Mouse (Mus musculus): ENCODE results near the gene Pkn1.
A peak's percentile ranks its signal among the peaks of the same experiment; 100 is the strongest.

Pkn1 gene

DNA sequence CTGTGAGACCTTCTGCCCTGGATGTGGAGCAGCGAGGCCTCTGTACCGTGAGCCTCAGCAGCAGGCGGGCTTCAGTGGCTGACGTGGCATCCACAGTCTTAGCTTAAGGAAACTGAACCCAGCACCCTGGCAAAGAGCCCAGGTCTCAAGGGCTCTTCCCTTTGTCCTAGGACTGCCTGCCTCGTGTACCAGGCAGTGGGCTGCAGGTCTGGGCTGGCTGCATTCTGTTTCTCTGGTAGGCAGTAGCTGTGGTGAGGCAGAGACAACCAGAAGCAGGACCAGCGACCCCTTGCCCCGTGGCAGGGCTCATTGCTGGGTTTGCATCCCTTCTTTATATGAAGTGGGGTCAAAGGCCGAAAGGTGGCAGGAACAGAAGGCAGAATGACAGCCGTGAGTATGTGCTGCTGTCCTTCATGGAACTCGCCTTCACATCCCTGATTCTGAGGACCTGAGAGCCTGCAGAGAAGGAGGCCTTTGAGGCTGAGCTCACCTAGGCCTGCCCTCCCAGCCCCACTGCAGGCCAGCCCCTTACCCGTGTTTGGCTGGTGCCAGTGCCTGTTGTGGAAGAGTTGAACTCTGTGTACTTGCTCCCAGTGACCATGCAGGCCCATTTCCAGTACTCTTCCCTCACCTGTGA lies 24.6 kb upstream of the Pkn1 start:
- DNase-seq (ENCODE audit: low read depth): no peak

DNA sequence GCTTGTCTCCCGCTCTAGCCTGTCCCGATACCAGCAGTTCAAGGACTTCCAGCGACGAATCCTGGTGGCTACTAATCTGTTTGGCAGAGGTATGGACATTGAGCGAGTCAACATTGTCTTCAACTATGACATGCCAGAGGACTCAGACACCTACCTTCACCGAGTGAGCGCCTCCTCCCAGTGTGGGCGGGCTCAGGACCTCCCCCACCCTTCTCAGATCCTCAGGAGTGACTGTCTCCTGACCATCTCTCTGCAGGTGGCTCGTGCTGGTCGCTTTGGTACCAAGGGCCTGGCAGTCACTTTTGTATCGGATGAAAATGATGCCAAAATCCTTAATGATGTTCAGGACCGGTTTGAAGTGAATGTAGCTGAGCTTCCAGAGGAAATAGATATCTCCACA lies 23.7 kb upstream of the Pkn1 start:
- DNase-seq (ENCODE audit: low read depth): no peak

DNA sequence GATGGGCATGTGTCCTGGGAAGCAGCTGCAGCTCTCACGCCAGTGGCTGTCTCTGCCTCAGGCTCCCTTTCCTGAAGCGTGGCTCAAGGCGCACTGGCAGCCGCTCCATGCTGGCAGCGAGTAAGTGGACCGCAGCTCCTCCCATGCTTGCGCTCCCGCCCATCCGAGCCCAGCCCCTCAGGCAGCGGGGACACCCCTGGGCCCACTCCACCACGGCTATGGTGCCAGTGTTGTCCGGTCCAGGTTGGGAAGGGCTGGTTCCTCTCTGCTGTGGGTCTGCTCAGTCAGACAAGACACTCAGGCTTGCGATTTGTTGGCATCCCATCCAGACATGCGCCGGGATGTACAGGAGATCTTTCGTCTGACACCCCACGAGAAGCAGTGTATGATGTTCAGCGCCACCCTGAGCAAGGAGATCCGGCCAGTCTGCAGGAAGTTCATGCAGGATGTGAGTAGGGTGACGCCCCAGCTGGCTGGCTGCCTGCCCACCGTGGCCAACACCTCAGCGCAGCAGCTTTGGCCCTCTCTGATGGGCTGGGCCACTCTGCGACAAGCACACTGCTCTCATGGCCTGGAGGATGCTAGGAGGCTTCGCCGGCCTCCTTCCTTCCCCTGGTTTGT lies 22.5 kb upstream of the Pkn1 start:
- no peak for DNase-seq (ENCODE audit: low read depth)

DNA sequence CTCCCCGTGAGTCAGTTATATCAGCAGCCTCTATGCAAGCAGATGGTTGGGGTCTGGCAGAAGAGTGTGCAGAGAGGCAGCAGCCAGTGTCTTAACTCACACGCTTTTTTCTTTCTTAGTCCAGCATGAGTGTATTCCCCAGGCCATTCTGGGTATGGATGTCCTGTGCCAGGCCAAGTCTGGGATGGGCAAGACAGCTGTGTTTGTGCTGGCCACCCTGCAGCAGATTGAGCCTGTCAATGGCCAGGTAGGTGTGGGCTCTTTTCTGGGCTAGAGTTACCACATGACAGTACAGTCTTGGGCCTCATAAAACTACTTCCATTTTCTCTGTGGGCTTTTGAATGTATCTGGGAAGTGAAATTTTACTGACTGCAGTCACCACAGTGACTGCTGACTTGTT lies 20.7 kb upstream of the Pkn1 start:
- no peak for DNase-seq (ENCODE audit: low read depth)

DNA sequence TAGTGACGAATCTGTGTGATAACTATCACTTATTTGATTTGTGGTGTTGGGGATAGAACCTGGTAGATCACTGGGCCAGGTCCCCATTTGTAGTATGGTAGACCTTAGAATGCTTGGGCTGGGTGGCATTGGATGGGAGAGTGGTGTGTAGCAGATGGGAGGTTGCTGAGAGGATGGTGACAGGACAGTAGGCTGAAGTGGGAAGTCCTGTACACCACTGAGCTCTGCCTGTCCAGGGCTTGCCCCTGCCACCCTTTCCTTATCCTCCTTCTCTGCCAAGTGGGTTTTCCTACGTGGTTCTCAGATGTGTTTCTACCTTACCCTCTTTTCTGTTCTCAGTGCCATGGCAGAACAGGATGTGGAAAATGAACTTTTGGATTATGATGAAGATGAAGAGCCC lies 20.1 kb upstream of the Pkn1 start:
- no peak for DNase-seq (ENCODE audit: low read depth)

DNA sequence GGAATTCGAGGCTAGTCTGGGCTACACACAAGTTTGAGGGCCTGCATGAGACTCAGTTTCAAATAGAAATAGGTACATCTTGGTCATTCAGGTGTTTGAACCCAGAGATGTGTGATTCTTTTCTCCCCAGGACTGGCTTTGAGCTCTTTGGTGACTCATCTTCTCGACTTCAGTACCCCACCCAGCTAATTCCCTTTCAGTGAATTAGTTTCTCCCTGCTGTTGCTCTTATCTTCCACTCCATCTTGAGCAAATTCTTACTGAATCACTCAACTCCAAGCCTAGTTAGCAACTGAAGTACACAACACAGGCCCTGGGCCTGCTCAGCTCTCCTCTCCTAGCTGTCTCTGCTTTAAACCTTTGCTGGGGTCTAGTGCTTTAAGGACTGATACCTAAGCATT lies 17.6 kb upstream of the Pkn1 start:
- DNase-seq (ENCODE audit: low read depth): no peak

DNA sequence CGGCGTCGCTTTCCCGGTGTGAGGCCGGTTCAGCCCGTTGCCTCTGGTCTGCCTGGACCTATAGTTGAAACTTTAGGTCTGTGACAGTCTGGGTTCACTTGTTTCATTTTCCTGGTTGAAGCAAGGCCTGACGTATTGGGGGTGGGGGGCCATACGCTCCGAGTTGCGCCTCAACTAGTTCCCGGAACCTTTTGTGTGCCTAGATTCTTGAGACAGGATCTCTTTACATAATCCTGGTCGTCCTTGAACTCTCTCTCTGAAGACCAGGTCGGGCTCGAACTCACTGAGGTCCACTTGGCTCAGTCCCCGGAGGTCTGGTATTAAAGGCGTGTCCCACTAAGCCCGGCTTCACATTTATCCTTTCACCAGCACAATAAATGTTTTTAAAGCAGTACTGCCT lies 16.8 kb upstream of the Pkn1 start:
- DNase-seq (ENCODE audit: low read depth): no peak

DNA sequence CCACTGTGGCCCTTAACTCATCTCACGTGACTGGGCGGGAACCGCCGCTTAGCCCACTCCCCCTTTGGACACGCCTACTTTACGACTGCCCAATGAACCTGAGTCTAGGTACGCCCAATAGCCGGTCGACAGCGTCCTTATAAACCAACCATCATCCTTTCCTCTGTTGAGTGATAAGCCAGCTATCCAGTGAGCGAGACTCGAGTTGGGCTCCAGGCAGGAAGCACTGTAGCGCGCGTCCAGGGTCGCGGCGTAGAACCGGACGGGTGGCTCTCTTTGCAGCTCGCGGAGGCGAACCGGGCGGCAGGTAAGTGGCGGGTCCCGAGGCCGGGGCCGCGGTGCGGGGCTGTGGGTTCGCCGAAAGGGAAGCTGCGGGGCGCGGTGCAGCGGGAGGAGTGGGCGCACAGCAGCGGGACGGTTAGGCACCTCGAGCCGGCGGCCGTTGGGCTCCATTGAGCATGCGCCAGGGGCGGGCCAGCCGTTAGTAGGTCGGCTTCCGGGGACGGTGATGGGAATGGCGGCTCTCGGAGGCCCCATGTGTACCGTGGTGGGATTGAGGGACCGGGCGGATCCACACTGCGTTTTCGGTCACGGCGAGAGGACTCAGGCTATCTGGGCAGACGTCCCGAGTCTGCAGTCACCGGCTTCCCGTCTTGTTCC lies 16.2 kb upstream of the Pkn1 start, which contains the start of gene Ddx39:
TSS of gene Ddx39 (plus strand) at position 147 of the 660 bp plus-strand sequence.
- DNase-seq (ENCODE audit: low read depth): peak; percentile 99

DNA sequence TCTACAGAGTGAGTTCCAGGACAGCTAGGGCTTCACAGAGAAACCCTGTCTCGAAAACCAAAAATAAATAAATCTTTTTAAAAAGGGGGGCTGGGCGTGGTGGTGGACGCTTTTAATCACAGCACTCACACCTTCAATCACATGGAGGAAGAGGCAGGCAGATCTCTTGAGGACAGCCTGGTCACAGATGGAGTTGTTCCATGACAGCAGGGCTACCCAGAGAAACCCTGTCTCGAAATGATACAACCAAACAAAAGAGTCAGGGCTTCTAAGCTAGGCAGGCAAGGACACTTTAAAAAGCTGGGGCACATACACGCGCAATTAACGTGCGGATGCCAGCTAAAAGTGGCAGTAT lies 15.7 kb upstream of the Pkn1 start:
- no peak for DNase-seq (ENCODE audit: low read depth)

DNA sequence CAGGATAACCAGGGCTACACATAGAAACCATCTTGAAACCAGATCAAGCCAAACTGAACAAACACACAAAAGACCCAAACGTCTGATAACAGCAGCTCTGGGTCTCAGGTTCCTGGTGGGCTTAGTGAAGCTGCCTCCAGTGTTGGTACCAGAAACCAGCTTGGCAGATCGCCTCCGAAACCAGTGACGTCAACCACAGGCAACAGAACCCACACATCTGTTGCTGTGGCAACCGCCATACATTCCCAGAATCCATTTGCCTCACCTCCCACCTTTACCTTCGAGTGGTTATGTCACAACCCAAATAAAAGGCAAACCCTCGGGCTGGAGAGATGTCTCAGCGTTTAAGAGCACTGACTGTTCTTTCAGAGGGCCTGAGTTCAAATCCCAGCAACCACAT lies 8.6 kb upstream of the Pkn1 start:
- DNase-seq (ENCODE audit: low read depth): no peak

DNA sequence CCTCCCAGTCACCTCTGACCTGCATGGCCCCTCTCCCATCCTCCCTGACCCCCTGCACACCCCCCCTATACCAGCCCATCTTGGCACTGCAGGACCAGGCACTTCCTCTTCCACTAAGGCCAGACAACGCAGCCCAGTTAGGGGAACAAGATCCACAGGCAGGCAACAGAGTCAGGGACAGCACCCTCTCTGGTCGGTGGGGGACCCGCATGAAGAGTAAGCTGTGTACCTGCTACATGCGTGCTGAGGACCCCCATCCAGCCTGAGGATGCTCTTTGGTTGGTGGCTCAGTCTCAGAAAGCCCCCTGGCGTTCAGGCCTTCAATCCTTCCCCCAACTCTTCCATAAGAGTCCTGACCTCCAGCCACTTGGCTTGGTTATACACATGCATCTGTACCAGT lies 7.4 kb upstream of the Pkn1 start:
- DNase-seq (ENCODE audit: low read depth): no peak

DNA sequence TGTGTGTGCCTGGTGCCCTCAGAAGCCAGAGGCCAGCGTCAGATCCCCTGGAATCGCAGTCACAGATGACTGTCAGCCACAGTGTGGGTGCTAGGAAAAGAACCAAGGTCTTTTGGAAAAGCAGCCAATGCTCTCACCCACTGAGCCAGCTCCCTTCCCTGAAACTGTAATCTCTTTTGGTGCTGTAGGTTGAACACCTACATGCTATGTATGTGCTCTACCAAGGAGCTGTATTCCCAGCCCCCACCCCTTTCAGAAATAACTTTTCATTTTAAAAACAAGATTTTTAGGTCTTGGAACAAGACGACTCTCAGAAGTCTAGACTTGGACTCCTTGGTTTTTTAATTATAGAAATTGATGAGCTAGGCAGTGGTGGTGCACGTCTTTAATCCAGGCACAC lies 4.4 kb upstream of the Pkn1 start:
- no peak for DNase-seq (ENCODE audit: low read depth)

DNA sequence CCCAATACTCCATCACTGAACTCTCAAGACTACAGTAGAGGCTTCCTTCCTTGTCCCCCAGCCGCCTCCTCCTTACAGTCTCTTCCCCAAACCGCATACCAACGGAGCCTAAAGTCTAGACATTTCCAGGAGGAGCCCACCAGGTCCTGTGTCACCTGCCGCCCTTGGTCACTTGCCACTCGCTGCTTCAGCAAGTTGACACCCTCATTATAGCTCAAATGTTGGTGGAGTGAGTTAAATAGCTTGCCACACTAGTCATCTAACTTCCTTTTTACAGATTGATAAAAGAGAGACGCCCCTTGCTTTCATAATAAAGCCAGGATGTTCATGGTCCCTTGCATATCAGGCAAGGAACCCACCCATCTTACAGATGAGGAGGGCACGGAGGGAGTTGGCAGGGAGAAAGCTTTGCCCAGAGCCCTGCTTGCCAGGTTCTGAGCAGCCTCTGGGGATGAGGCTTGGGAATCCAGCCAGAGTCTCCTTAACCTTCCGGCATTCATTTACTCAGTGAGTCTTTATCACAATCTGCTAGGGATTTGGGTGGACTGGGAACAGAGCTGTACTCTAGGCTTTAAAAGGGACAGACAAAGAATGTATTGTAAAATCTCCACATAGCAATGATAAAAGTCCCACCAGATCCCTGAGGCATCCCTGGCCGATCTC lies 1.6 kb upstream of the Pkn1 start:
- no peak for DNase-seq (ENCODE audit: low read depth)

DNA sequence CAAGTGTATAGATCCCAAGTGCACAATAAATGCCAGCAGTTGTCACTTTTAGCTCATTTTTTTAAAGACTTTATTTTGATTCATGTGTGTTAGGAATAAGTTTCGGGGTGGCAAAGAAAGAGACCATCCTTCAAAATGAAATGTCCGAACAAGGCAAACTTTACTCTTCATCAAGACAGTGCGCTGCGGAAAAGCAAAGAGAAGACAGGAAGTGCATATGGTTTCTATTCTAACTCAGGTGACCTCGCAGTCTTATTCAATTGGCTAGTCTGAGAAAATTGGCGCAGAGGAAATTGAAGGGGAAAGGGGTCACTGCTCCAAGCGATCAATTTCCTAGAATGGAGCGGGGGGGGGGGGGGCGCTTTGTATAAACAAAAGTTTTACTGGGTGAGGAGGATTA lies 587 bp upstream of the Pkn1 start:
- DNase-seq (ENCODE audit: low read depth): no peak

DNA sequence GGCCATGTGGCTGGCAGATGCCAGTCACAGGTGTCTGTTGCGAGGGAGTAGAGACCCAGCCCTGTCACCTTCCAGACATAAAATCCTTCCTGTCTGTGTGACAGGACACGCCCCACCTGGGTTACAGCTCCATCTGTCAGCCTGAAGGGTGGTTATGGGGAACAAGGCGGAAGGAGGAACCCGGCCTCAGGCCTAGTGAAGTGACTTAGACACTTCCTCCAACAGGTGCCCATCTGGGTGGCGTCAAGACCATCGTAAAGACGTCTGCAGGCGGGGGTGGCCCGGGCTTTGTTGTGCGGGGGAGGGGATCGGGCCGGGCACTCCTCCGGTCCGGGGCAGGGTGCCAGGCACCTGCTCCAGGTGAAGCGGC lies 703 bp downstream of the Pkn1 start:
- DNase-seq (ENCODE audit: low read depth): no peak

DNA sequence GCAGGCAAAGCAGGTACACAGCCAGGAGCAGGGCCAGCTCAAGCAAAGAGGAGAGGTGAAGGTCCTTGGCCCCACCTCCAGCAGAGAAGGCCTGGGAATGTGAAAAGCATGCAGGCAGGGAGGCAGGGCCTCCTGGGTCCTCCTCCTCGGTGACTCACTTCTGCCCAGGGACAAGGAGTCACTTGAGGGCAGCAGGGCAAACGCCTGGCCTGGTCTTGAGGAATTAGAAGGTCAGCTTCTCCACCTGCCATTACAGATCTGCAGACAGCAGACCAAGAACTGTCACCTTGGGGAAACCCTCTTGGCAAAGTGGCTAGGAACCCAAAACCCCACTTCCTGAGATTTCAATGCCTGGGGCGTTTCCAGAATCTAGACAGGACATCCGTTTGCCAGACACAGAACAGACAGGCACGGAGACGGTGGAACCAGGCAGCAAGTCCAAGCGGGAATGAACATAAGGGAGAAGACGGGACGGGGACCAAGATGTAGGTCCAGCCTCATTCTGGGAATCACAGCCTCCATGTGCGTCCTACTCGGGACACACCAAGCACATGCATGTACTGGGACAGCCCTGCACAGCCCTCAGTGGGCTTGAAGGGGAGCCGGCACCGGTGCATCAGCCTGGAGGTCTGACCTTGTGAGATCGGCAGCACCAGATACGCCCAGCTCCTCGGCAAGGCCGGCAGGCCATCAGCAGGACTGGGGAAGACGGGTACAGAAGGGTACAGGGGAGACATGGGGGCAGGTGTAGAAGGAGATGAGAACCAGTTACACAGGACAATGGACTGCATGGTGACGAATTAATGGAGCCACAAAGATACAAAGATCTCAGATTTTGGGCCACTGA lies 1.4 kb downstream of the Pkn1 start:
- peak; percentile 63 for DNase-seq (ENCODE audit: low read depth)

DNA sequence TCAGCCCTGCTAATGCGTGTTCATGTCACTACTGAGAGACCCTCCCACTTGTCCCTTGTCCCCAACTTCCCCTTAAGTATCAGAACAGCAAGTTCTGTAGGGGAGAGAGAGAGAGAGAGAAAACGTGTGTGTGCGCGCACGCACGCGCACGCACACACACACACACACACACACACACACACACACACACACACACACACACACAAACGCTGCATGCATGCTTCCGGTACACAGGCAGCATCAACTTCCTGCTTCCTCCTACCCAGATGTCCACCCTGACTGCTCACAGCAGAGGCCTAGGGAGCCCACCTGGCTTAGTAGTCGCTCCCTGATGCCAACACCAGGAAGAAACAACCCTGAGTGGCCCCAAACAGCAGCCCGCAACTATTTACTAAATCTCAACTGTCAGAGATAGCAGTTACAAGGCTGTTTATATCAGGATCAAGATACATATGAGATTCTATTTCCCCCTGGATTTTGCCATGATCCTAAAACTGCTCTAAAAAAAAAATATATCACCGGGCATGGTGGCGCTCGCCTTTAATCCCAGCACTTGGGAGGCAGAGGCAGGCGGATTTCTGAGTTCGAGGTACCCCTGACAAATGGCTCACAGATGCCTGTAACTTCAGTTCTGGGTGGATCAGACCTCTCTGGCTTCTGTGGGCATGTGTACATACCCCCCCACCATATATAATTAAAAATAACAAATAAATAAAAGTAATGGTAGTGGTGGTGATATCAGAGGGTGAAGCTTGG lies 3.5 kb downstream of the Pkn1 start:
- no peak for DNase-seq (ENCODE audit: low read depth)

DNA sequence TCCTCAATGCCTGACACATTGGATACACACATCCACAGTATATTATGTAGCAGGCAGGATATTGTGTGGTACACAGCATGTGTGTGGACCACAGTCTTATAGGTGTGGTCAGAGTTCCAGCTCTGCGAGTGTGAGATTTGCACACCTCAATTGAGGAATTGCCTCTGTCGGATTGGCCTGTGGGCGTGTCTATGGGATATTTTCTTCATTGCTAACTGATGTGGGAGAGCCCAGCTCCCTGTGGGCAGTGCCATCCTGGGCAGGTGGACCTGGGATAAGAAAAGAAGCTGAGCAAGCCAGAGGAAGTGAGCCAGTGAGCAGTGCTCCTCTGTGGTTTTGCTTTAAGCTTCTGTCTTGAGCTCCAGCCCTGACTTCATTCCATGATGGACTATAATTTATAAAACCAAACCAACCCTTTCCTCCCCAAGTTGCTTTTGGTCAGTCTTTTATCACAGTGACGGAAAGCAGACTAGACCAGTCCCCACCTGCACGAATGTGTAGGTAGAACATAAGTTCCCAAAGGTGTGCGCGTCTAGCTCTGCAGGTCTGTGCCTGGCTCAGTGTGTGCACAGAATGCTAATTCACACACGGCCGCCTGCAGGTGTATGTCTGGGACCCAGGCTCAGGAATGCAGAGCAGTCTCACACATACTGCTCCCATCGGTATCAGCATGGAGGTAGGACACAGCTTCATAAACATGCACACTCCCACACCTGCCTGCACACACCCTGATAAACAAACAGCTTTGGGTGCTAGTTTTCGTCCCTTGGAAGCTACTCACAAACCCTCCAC lies 4.4 kb downstream of the Pkn1 start:
- no peak for DNase-seq (ENCODE audit: low read depth)

DNA sequence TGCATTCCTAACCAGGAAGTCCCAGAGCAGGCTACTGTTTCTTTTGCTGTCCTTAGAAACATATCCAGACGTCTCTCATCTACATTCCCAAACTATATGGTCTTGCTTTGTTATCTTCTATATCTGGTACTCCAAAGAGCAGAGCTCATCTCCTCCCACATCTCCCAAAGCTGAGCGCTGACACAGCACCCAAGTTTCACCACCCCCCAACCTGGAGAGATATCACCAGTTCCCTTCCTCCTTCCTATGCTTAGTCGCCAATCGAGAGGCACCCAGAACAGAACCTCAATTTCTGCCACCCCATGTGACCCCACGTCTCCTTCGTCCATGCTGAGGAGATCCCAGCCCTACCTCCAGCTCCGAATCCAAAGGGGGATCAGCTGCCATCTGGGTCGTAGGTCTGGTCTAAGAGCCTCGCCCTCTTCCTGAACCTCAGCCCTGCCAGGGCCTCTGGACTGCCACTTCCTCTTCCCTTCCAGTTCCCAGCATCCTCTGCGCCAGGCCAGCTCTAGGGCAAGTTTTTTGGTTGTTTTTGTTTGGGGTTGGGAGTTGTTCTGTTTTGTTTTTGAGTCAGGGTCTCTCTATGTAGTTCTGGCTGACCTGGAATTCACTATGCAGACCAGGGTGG lies 5.3 kb downstream of the Pkn1 start:
- DNase-seq (ENCODE audit: low read depth): no peak

DNA sequence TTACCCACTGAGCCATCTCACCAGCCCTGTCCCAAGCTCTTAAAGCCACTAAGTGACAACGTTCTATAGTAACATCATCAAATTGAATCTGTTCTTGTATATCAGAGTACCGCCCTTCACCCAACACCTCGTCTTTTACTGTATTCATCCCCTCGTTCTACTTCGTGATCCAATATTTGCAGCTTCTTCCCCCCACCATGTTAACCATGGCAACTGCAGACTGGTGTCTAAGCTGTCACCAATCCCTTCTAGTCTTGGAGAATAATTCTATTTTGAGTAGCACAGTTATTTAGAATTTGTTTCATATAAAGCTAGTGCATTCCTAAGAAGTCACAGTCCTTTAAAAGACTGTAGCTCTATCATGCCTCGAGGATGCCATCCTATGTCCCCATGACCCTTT lies 9.7 kb downstream of the Pkn1 start:
- no peak for DNase-seq (ENCODE audit: low read depth)

Measured in fibroblast of lung, adult 2 months (primary cell).